Comparison of ENCODE assay signal across 10 mouse cellular contexts in genomic region chr12:85825822-85826221, GRCm38 (mm10). TPM values are rescaled to one million over a fixed set of nuclear protein-coding genes. Genes with fewer than 3 reads are reported as not detected.
A peak's percentile ranks its signal among the peaks of the same experiment; 100 is the strongest.
DNase-seq lines count a peak whose midpoint lies in the region; ATAC-seq and TF ChIP-seq lines count a peak whose summit lies in the region.
"Had no signal": no experiment of that assay in that cellular context is flagged by ENCODE, and none has a peak within 500 bp of the region (broad histone marks: within the 10 kb centered on the region; RNA-seq: fewer than 3 reads in every experiment).

No protein-coding gene starts in this region.

- intact Hi-C loops in heart, postnatal 36 days (cut with DNase I) = no loop called here

- no peak overlapping the region for H3K27ac ChIP-seq in heart, embryonic 13.5 days (replicated peaks)
- H3K27ac ChIP-seq in forebrain, embryonic 13.5 days = no peak overlapping the region
- H3K27ac ChIP-seq in liver, embryonic 14.5 days = peak overlapping the region; percentile 75; the same call in 1 of the 2 replicates

- no peak for DNase-seq in heart, postnatal 36 days
- DNase-seq in 416B (ENCODE audit: low read depth) = peak; percentile 13
- no peak for DNase-seq in liver, embryonic 14.5 days (ENCODE audit: low read depth in 3 of 3, low spot score in 3 of 3)
- no peak for DNase-seq in retina, embryonic 14.5 days (ENCODE audit: low spot score)
- DNase-seq in lung, adult 18-20 months = no peak
- DNase-seq: gastrocnemius, postnatal 14 days; layer of hippocampus, adult 9-11 months had no signal

- H3K36me3 ChIP-seq in heart, embryonic 13.5 days = peaks cover 43% of the 10 kb centered on the region
- H3K36me3 ChIP-seq in forebrain, embryonic 13.5 days (ENCODE audit: poor library complexity, severe bottlenecking) = peaks cover 23% of the 10 kb centered on the region; the same call in 1 of the 2 replicates
- peaks cover 6% of the 10 kb centered on the region; the same call in 1 of the 2 replicates for H3K36me3 ChIP-seq in liver, embryonic 14.5 days (replicated peaks; ENCODE audit: control insufficient read depth, insufficient read depth, low read depth)

- H3K4me2 ChIP-seq in heart, embryonic 13.5 days = peak overlapping the region; percentile 81
- H3K4me2 ChIP-seq in forebrain, embryonic 13.5 days = peak overlapping the region; percentile 86
- peak overlapping the region; percentile 81 for H3K4me2 ChIP-seq in liver, embryonic 14.5 days (ENCODE audit: low read depth)

- H3K4me3 ChIP-seq in heart, embryonic 13.5 days = peak overlapping the region; percentile 82
- H3K4me3 ChIP-seq in forebrain, embryonic 13.5 days = peak overlapping the region; percentile 86; the same call in 1 of the 2 replicates
- peak overlapping the region; percentile 65 to 90; a peak in 3 of 4 replicates for H3K4me3 ChIP-seq in liver, embryonic 14.5 days (ENCODE audit: insufficient read depth in 1 of 2, low read depth in 2 of 2, low read length in 2 of 2)

- no peak for TF ChIP-seq CTCF in liver, embryonic 14.5 days (IDR thresholded peaks at IDR 0.05; ENCODE audit: low read depth)

- 63% methylated on average over 2 of the region's 2 CpGs for WGBS in heart, embryonic 13.5 days
- 75% methylated on average over 2 of the region's 2 CpGs for WGBS in forebrain, embryonic 13.5 days
- WGBS in liver, embryonic 14.5 days (ENCODE audit: insufficient replicate concordance) = 50% methylated on average over 2 of the region's 2 CpGs

- no peaks in the 10 kb centered on the region for H3K27me3 ChIP-seq in heart, embryonic 13.5 days (replicated peaks)
- H3K27me3 ChIP-seq in forebrain, embryonic 13.5 days = no peaks in the 10 kb centered on the region
- H3K27me3 ChIP-seq in liver, embryonic 14.5 days (ENCODE audit: control insufficient read depth, insufficient read depth, low read length) = no peaks in the 10 kb centered on the region

- H3K4me1 ChIP-seq in heart, embryonic 13.5 days = peaks cover 36% of the 10 kb centered on the region
- peaks cover 30% of the 10 kb centered on the region for H3K4me1 ChIP-seq in forebrain, embryonic 13.5 days
- H3K4me1 ChIP-seq in liver, embryonic 14.5 days (replicated peaks; ENCODE audit: control insufficient read depth in 2 of 2, insufficient read depth in 2 of 2, low read length in 1 of 2) = peaks cover 8 to 9% of the 10 kb centered on the region in 2 experiments; a peak in 3 of 4 replicates

- ATAC-seq in heart, embryonic 13.5 days (ENCODE audit: extremely low read depth, insufficient number of reproducible peaks, low FRiP score, low TSS enrichment) = no peak
- no peak for ATAC-seq in forebrain, embryonic 13.5 days
- ATAC-seq in liver, embryonic 14.5 days (ENCODE audit: insufficient read depth) = no peak
- ATAC-seq in inflammation-experienced regulatory T-cells, adult 6 months = no peak

- peak overlapping the region; percentile 87; the same call in 1 of the 2 replicates for H3K9ac ChIP-seq in heart, embryonic 13.5 days
- no peak overlapping the region for H3K9ac ChIP-seq in forebrain, embryonic 13.5 days
- H3K9ac ChIP-seq in liver, embryonic 14.5 days (replicated peaks) = peak overlapping the region; percentile 84

- no peaks in the 10 kb centered on the region for H3K9me3 ChIP-seq in heart, embryonic 13.5 days
- H3K9me3 ChIP-seq in forebrain, embryonic 13.5 days (replicated peaks) = no peaks in the 10 kb centered on the region
- H3K9me3 ChIP-seq in liver, embryonic 14.5 days (ENCODE audit: control insufficient read depth, low read length) = no peaks in the 10 kb centered on the region

- TF ChIP-seq EP300 in liver, embryonic 14.5 days (IDR thresholded peaks at IDR 0.05; ENCODE audit: low read depth) = no peak

RNA-seq across cellular contexts. Expression of gene Ttll5, which starts 1.4 kb away (rescaled TPM):
- polyA plus RNA-seq in heart, embryonic 13.5 days (2015; fragmentation: Nextera tagmentation; extraction: Ambion mirVana) = 10.2 and 12.0 TPM in 2 replicates
- 10 to 100 TPM; 14.6 to 14.8 TPM for total RNA-seq in heart, postnatal 36 days (2021)
- polyA plus RNA-seq in forebrain, embryonic 13.5 days (2015; fragmentation: Nextera tagmentation; extraction: Ambion mirVana) = 12.0 and 15.2 TPM in 2 replicates
- polyA plus RNA-seq in liver, embryonic 14.5 days (2012; rRNA removed) = 5.6 and 6.2 TPM in 2 replicates
- 6.4 and 7.1 TPM in 2 replicates for polyA plus RNA-seq in liver, embryonic 14.5 days (2014; fragmentation: Nextera tagmentation; extraction: Ambion mirVana)
- 1 to 10 TPM; 8.6 to 9.5 (median 8.7) TPM for polyA plus RNA-seq in inflammation-experienced regulatory T-cells, adult 6 months (2017; shearing (Covaris generic))

RNA-seq across cellular contexts. Expression of gene Erg28, which starts 1.5 kb away (rescaled TPM):
- polyA plus RNA-seq in heart, embryonic 13.5 days (2015; fragmentation: Nextera tagmentation; extraction: Ambion mirVana) = 65.7 and 71.7 TPM in 2 replicates
- total RNA-seq in heart, postnatal 36 days (2021) = 1 to 10 TPM; 7.5 to 7.7 TPM
- polyA plus RNA-seq in forebrain, embryonic 13.5 days (2015; fragmentation: Nextera tagmentation; extraction: Ambion mirVana) = 98.5 and 101 TPM in 2 replicates
- polyA plus RNA-seq in liver, embryonic 14.5 days (2012; rRNA removed) = 49.6 and 58.9 TPM in 2 replicates
- 91.9 and 98.4 TPM in 2 replicates for polyA plus RNA-seq in liver, embryonic 14.5 days (2014; fragmentation: Nextera tagmentation; extraction: Ambion mirVana)
- polyA plus RNA-seq in inflammation-experienced regulatory T-cells, adult 6 months (2017; shearing (Covaris generic)) = 100 to 1,000 TPM; 134 to 173 (median 139) TPM
